Mouse (Mus musculus): ENCODE measurements around the gene Pak1.

Pak1 gene

DNA sequence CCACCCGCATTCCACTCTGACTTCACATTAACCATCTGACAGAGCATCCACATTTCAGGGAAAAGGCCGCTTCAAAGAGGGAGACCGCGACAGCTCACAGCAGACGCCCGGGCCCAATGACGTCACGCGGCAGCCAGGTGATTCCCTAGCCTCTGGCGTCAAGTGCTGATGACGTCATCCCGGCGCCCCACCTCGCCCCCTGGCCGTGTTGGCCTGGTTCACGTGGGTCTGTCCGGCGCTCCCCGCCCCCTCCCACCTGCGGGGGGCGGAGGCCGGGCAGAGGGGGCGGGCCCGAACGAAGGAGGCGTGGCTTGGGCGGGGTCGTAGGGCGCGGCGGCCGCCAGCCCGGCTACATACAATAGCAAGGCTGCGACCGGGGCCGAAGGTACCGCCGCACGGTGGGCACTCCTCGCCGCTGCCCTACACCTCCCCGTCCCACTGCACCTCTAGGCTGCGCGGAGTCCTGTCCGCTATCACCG is at the start of gene Pak1:
Pak1 (plus strand) TSS at position 352 of the 479 bp plus-strand sequence.
- peak; percentile 47 for DNase-seq (ENCODE audit: low spot score)

DNA sequence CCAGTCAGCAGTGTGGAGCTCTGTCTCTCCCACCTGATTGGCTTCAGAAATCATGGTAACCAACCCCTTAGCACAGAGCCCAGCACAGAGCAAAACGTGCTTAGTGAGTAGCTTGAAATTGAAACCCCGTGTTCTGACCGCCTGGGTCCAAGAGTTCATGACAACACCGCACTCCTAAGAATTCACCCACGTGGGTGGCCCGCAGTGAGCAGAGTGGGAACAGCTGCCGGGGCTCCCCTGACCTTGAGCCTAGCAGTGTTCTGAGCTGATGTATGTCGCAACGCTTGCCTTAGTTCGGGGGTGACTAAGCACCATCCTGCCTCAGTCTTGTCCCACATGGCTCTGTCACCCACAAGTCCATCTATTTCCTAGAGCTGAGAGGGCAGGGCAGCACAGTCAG is 47.4 kb upstream of the Pak1 start:
- DNase-seq (ENCODE audit: low spot score): no peak

DNA sequence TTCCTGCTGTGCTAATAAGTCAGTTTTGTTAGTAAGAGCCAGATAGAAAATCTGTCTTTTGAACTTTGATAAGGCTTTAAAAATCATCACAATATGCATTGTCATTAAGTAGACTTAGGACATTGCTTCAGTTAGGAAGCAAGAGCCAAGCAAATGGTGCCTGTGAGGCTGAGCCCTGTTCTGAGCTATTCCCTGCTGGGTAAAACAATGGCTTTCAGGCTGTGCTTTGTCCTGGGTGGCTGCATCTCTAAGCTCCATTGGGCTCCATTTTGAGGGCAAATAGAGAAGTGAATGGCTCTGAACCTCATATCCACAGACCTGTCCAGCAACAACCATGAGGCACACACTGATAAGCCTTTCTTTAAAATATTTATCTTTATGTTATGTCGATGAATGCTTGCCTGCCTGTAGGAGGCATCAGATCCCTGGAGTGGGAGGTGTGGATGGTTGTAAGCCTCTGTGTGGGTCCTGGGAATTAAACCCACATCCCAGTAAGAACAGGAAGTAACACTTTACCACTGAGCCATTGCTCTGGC is 46.5 kb upstream of the Pak1 start:
- DNase-seq (ENCODE audit: low spot score): no peak

DNA sequence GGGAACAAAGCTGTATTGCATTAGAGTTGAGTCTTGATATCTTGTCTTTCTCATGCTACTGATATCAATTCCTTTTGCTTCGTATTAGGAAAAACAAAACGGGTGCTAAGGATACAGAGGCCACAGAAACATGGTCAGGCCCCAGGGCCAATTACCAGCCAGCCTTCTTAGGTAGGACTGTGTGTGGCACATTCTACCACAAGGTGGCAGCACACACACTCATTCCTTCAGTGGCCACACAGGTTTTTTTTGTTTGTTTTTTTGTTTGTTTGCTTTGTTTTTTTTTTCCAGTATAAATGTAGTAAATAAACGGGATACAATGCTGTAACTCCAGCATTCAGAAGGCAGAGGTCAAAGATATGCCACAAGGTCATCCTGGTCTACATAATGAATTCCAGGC is 43.0 kb upstream of the Pak1 start:
- peak; percentile 41 for DNase-seq (ENCODE audit: low spot score)

DNA sequence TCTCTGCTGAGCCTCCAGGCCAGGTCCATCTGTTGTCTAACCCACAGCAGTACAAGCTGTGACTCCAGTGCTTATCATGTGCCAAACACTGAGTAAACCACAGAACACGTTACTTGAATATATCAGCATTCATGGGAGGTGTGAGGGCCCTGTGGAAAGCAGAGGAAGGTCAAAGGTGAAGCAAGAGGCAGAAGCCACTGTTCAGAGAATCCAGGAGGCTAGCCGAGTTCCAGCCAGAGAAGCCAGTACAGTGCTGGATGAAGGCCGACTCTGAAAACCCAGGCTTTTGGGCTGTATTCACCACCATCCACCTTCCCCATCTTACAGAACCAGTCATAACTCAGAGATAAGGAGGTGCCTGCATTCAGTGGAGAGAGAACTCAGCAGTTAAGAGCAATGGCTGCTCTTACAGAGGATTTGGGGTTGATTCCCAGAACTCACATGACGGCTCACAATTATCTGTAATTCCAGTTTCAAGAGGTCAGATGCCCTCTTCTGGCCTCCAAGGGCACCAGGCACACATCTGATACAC is 41.1 kb upstream of the Pak1 start:
- DNase-seq (ENCODE audit: low spot score): peak; percentile 19

DNA sequence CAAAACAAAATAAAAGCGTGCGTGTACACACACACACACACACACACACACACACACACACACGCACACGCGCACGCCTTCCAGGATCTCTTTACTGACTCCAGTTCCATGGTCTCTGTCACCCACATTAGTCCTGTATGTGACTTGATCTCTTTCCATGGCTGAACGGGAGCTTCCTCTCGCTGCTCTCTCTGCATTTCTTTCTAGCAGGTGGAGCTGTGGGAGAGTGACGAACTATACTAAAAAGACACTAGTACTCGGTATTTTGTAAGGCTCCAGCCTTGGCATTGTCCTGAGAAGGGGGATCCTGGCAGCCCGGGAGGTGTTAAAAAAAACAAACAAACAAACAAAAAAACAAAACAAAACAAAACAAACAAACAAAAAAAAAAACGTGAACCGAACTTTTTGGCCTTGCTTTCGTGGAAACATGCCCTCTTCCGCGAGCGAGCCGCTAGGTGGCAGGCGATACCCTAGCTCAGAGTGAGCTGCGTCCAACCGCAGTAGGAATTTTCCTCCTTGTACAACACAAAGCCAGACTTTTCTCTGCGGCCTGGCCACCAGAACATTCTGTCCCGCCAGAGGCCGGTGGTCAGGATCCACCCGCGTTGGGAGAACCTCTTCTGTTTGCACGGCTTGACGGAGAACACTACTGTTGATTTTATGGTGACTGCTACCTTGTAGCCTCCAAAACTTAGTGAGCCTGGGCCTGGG is 40.4 kb upstream of the Pak1 start:
- peak; percentile 67 for DNase-seq (ENCODE audit: low spot score)

DNA sequence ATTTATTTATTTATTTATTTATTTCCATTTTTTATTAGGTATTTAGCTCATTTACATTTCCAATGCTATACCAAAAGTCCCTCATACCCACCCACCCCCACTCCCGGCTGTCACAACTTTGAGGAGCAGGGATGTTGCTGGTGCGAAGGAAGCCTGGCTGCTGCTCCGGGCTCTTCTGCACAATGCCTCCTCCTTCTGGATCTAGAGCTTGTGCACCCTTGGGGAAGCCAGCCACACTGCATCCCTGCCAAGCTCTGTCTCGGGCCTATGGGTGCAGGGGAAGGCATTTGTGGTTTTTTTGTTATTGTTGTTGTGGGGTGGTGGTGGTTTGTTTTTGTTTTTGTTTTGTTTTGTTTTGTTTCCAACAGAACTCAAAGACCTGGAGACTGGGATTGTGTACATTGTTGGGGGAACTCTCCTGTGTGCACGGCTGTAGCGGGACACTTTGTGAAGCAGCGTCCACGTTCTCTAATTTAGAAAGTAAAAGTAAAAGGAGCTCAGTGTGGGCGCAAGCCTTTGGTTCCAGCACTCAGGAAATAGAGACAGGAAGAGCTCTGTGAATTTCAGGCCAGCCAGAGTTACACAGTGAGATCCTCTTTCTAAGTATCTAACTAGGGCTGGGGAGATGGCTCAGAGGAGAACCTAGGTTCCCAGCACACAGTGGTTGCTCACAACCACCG is 39.7 kb upstream of the Pak1 start:
- DNase-seq (ENCODE audit: low spot score): peak; percentile 21

DNA sequence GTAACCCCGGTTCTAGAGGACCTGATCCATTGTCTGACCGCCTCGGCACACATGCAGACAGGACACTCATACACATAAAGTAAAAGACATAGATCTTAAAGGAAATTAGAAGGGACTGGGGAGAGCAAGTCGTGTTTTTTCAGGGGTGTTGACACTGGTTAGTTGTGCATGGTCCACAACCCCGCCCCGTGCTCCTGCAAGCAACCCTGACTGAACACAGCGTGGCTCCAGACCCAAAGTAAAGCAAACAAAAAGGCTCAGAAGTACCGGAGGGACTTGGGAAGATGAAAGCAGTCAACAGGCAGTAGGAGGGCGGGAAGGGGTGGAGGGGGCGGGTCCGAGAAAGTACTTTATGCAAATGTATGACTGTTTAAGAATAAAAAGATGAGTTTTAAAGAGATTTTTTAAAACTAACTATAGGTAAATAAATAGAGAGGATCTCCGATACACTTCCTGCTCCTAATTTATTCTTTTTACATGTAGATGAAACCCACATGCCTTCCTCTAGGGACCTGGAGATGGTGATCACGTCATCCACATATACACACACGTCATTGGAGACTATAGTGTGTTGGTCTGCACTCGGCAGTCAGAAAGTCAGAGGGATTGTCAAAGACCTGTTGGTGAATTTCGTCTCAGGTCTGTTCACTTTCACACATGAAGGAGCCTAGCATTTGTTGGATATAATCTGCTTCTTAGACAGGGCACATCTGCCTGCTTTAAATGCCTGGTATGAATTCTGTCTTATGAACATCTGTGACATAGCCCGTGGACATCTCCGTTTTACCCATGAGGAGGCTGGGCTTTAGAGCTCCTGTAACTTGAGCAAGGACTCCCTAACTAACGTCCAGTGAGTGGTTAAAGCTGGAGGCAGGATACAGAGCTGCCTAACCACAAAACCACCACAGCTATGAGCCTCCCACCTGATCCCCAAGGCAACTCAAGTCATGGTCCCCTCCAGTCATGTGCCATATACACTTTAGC is 38.8 kb upstream of the Pak1 start:
- peak; percentile 47 for DNase-seq (ENCODE audit: low spot score)

DNA sequence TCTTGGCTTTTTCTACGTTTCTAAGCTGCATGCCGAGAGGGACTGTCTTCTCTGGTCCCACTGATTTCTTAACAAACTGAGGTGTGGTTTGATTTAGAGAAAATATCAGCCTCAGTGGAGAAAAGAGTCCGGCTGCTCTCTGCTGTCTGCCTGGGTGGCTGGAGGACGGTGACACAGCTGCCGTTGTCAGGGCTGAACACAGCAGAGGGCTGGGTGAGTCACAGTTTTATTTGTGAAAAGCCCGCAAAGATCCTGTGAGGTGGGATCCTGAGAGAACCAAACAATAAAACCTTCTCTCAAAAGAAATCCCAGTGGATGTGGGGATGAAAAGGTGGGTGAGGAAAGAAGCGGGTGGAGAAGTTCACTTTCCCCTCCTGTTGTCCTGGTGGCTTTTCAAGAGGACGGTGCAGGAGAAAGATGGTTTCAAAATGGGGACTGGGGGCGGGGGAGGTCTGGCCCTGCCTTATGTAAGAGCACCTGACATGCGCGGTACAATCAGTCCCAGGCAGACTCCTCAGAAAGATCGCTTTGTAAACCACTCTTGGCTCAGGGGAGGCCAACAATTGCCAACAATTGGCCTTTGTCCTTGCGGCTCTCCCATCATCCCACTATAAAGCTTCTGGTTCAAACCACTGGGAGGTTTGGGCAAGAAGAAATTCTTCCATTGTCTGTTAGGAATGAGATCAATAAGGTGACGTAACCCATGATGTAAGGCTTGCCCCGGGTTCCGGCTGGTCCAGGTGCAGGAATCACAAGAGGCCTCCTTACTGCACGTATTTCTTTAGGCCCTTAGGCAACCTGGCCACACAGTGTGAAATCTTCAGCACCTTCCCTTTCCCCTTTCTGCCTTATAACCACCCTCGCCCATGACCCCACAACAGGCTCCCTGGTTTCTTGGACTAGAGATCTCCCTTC is 31.1 kb upstream of the Pak1 start:
- no peak for DNase-seq (ENCODE audit: low spot score)

DNA sequence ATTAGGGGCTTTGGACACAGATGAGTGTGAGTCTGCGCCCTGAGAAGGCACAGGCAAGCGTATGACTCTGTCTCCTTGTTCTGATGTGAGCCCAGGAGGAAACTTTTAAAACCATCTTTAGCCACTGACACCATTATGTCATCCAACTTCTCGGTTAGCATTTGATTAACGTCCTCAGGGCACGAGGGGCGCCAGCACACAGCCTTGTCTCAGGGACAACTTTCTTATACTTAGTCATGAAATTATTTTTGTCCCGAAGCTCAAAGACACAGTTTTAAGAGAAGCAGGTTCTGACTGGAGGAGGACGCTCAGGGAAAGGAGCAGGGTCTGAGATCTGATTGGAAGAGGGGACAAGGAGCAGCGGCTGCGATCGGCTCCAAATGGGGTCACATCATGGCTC is 23.8 kb upstream of the Pak1 start:
- no peak for DNase-seq (ENCODE audit: low spot score)

DNA sequence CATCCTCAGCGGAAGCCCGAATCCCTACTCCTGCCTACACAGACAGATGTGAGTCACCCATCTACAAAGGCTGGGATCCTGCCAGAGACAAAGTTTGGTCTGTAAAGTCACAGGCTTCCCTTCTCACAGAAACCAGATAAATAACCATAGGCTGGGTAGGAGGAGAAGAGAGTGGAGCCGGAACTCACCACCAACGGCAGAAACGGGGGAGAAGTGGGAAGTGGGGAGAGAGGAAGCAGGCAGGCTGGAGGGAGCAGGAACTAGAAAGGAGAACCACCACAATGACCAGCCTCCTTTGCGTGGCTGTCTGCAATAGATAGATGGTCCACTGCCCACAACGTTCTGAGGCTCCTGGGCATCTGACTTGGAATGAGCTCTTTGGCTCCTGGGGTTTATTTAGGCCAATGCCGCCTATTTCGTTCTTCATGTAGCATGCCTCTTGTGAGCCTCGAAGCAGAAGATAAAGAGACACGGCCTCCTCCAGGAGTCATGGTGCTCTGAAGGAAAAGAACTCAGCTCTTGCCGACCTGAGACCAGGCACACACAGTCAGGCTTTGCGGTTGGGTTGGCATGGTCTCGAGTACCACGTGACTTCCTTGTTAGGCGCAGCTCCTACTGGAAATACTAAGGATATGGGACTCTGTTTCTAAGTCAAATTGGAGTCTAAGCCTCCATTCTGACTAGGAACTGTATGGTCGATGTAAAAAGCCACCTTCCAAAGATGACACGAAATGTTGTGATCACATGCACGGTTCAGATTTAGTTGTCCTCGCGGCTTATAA is 23.0 kb upstream of the Pak1 start:
- no peak for DNase-seq (ENCODE audit: low spot score)

DNA sequence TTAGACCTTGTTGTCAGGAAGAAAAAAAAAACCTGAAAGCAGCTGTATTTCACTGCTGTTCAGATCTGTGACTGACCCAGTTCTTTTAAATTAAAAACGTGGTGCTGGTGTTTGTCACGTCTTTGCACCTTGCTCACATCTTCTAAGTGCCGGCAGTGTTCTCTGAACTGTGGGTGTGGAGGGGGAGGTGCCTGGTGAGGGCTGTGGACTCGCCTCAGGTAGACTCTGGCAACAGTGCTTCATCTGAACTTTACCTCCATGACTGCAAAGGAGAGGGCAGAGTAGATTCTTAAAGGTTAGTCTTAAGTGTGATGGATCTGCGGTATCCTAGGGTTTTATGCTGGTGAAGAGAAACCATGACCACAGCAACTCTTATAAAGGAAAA is 22.4 kb upstream of the Pak1 start:
- no peak for DNase-seq (ENCODE audit: low spot score)

DNA sequence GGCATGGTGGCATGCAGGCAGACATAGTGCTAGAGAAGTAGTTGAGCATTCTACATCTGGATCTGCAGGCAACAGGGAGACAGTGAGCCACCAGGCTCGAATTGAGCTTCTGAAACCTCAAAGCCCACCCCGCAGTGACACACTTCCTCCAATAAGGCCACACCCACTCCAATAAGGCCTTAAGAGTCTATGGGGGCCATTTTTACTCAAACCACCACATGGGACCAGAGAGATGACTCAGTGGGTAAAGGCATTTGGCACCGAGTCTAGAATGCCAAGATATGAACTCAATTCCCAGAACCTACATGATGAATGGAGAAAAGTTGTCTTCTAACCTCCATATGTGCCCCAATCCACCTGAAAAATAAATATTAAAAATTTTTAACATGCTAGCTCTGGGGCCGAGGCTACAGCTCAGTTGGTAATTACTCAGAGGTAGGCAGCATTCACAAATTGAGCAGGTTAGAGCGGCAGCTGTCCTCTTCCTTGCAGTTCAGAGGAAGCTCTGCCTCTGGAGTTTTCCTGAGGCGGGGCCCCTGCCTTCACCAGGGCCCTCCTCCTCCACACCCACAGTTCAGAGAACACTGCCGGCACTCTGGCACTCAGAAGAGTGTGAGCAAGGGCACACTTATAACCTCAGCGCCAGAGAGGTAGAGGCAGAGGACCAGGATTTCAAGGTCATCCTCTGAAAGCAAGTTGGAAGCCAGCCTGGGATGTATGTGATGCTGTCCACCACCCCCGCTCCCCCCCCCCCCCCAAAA is 21.8 kb upstream of the Pak1 start:
- DNase-seq (ENCODE audit: low spot score): no peak

DNA sequence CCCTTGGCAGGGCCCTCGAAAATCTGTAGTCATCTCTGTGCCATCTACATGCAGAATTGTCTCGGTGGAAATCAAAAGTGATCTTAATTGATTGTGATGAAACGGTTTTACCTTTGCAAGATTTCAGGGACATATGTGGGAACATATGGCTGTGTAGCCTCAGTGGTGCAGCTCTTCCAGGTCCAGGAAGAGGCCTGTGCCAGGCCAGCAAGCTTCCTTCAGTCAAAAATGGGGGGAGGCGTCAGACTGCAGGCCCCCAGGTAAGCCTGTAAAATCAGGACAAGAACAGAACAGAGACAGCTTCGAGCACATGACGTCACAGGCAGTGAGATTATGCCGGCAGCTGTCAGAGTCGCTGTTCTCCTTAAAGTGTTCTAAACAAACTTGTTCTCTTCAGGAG is 20.5 kb upstream of the Pak1 start:
- DNase-seq (ENCODE audit: low spot score): no peak

DNA sequence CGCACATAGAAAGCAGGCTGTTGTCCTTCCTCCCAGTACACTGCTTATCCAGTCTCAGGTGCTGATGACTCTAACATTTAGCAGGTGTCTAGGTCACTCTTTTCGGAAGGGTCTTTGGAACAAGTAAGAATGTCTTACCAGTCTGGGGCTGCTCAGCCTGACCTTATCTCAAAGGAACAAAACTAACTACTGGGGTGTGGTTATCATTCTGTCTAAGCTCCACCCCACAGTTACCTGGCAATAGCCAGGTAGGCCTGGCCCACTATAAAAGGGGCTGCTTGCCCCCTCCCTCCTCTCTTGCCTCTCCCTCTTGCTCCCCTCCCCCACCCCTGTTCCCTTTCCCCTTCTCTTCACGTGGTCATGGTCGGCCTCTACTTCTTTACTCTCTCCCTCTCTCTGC is 19.3 kb upstream of the Pak1 start:
- no peak for DNase-seq (ENCODE audit: low spot score)

DNA sequence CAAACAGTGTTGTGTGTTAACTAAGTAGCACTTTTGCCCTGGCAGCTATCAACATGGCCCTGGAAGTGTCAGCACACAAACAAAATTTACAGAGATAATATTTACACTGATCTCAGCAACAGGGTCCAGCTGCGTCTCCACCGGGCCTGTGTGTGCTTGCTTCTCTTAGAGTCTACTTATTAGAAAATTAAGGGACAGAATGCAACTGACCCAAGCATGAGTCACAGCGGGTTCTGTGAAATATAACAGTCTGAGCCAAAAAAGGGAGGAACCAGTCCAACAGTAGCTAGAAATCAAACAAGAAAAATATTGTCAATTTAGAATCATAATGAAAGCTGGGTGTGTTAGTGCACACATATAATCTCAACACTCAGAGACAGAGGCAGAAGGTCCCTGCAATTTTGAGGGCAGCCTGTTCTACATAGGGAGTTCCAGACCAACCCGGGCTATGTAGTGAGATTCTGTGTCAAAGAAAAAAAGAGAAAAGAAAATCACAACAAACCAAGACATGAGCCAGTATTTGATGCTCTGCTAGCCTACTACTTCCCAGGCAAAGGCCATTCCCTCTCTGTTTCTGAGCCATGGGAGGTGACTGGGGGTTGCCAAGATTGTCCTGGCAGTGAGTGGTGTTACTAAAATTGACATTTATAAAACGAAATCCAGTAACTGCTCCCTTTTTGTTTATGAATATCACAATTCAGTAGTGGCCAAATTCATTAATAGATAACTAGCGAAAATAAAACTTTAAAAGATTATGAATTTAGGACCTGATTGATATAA is 17.3 kb upstream of the Pak1 start:
- DNase-seq (ENCODE audit: low spot score): no peak

DNA sequence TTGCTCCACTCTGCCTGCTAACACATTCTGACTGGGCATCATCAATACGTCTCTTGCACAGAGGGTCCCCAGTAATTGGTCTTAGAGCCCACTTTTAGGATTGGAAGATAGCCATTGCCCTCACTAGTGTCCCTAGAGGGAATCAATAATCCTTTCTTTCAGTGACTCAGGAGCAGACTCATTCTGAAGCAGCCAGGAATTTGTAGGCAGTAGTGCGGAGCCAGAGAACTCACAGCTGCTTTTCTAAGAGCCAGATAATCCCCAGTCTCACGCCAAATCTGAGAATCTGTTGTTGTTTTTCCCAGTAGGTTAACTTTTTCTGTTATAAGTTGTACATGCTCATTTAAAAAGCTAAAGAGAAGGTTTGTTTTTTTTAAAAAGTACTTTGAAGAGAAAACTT is 13.0 kb upstream of the Pak1 start:
- no peak for DNase-seq (ENCODE audit: low spot score)

DNA sequence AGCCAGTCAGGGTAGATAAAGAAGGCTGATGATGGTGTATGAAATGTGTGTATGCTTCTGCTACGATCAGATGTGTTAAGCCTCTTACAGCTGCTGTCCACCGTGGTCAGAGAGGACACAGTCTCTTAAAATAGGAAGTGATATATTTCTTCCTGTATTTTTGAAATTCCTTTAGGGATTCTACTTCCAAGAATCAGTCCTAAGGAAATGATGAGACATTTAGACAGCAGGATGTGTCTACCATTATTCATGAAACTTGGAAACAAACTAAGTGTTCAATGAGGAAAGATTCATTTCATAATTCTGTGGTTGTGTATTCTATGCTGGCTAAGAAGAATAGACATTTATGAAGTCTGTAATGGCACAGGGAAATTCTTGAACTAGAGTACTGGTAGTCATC is 12.4 kb upstream of the Pak1 start:
- DNase-seq (ENCODE audit: low spot score): no peak

DNA sequence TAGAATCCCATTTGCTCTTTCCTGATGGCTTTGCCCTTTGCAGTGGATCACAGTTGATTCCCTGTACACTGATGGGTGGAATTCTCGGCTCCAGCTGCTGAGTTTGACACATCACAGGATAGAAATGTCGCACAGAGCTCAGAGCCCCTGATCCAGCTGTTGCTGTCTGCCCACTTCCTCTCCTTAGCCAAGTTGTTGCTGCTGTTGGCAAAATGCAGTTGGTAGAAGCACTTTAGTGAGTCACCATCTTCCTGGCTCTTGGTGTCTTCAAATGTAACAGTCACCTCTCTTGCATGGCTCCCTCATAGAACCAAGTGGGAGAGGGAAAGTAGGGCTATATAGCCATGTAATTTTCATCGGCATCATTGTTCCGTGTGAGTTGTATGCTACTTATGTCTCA is 11.2 kb upstream of the Pak1 start:
- DNase-seq (ENCODE audit: low spot score): no peak

Data from spleen, adult 12 weeks (tissue).